Mouse (Mus musculus) bone marrow macrophage, adult 2 months (primary cell): ENCODE results near the gene Elp5.

Experiments used
- CTCF ChIP-seq: IDR thresholded peaks from 2 replicates; pipeline ENCODE4 v1.5.1; 2012; ENCODE audit warnings: low read depth, mild to moderate bottlenecking, low read length, moderate library complexity
- POLR2A ChIP-seq: IDR thresholded peaks from 2 replicates; pipeline ENCODE4 v1.6.1; 2012; ENCODE audit warnings: mild to moderate bottlenecking, low read depth, low read length, borderline replicate concordance

GRCm38 (mm10) chr11:69939181-69939580 lies 43.1 kb downstream of the Elp5 start:
- TF ChIP-seq CTCF (no peak), POLR2A (no peak)
